Mouse (Mus musculus) liver, embryonic 14.5 days (tissue): ENCODE results near the gene Mrgprd. TPM values are rescaled to one million over a fixed set of nuclear protein-coding genes. Genes with fewer than 3 reads are reported as not detected.

ENCODE experiments used
- ATAC-seq: fragments of 200-750 bp; cut with Nextera tagmentation; 2 replicates; pipeline ENCODE4 v1.8.0; 2017; ENCODE audit warnings: moderate number of reproducible peaks, mild to moderate bottlenecking, moderate library complexity; ENCODE audit not compliant: insufficient read depth
- DNase-seq, 3 experiments: peaks; one replicate each; pipeline ENCODE4 v3.0.0-alpha.2; 2012 to 2013; ENCODE audit warnings: low read depth in 3 of 3, low spot score in 3 of 3
- H3K27ac ChIP-seq: fragments of 300-500 bp; sonication (generic); 2 replicates; pipeline ENCODE4 v1.5.1; 2014; ENCODE audit warnings: moderate library complexity, mild to moderate bottlenecking, control low read depth, inconsistent platforms
- H3K27me3 ChIP-seq: fragments of 300-500 bp; sonication (generic); 2 replicates; pipeline ENCODE4 v1.6.1; 2014; ENCODE audit warnings: mild to moderate bottlenecking, low read length, moderate library complexity; ENCODE audit not compliant: control insufficient read depth, insufficient read depth
- H3K36me3 ChIP-seq: fragments of 300-500 bp; sonication (generic); replicated peaks from 2 replicates; pipeline ENCODE4 v1.6.1; 2014; ENCODE audit warnings: low read depth; ENCODE audit not compliant: control insufficient read depth, insufficient read depth
- H3K4me1 ChIP-seq, 2 experiments: fragments of 200-500 bp in 1 of 2; fragments of 300-500 bp in 1 of 2; sonication (generic) in 1 of 2; replicated peaks; 2 replicates each; pipeline ENCODE4 v1.6.1; 2012 to 2014; ENCODE audit warnings: antibody characterized with exemption in 1 of 2, inconsistent platforms in 1 of 2, low read length in 1 of 2; ENCODE audit not compliant: control insufficient read depth in 2 of 2, insufficient read depth in 2 of 2
- H3K4me2 ChIP-seq: fragments of 300-500 bp; sonication (generic); 2 replicates; pipeline ENCODE4 v1.6.1; 2014; ENCODE audit warnings: low read depth, mild to moderate bottlenecking, control low read depth, moderate library complexity
- H3K4me3 ChIP-seq, 2 experiments: fragments of 200-500 bp in 1 of 2; fragments of 300-500 bp in 1 of 2; sonication (generic) in 1 of 2; 2 replicates each; pipeline ENCODE4 v1.5.1; 2012 to 2014; ENCODE audit warnings: low read depth in 2 of 2, low read length in 2 of 2, mild to moderate bottlenecking in 2 of 2, control low read depth in 1 of 2, inconsistent platforms in 1 of 2, moderate library complexity in 1 of 2; ENCODE audit not compliant: insufficient read depth in 1 of 2
- H3K9ac ChIP-seq: fragments of 300-500 bp; sonication (generic); replicated peaks from 2 replicates; pipeline ENCODE4 v1.6.1; 2014; ENCODE audit warnings: mild to moderate bottlenecking, control low read depth, moderate library complexity
- H3K9me3 ChIP-seq: fragments of 300-500 bp; sonication (generic); 2 replicates; pipeline ENCODE4 v1.6.1; 2016; ENCODE audit warnings: low read length, mixed read lengths; ENCODE audit not compliant: control insufficient read depth
- CTCF ChIP-seq: IDR thresholded peaks from 2 replicates; pipeline ENCODE4 v1.5.1; 2016; ENCODE audit warnings: antibody characterized with exemption, low read depth, control low read depth
- EP300 ChIP-seq: IDR thresholded peaks from 2 replicates; pipeline ENCODE4 v1.6.1; 2016; ENCODE audit warnings: antibody characterized with exemption, low read depth
- WGBS: fragments of 180-500 bp; shearing (Covaris S2); extraction: QIAGEN DNeasy Blood & Tissue Kit; methylation state at CpG from one replicate; pipeline ENCODE4 v1.1.7; 2014; ENCODE audit not compliant: insufficient replicate concordance; 5-methylcytosine and 5-hydroxymethylcytosine counted together
- polyA plus RNA-seq, 2 experiments: library from polyadenylated mRNA; depleted of rRNA in 1 of 2; stranded (reverse) in 1 of 2; unstranded in 1 of 2; fragments of >200 nt; fragmentation: Nextera tagmentation in 1 of 2; extraction: Ambion mirVana in 1 of 2; gene quantifications; 2 replicates each; pipeline versions ENCODE4 v1.2.1 to v1.2.3; 2012 to 2014

Gene Mrgprd
- polyA plus RNA-seq, 2 experiments = not detected

- no peak overlapping the region for H3K27ac ChIP-seq
- DNase-seq (no peak), ATAC-seq (no peak)
- WGBS = 45% methylated on average over 3 of the region's 3 CpGs
- no peak overlapping the region for H3K4me3 ChIP-seq
- H3K4me2 ChIP-seq = no peak overlapping the region
- no peak overlapping the region for H3K9ac ChIP-seq
- no peaks in the 10 kb centered on the region for H3K9me3 ChIP-seq
- H3K36me3 ChIP-seq = no peaks in the 10 kb centered on the region
- H3K27me3 ChIP-seq = no peaks in the 10 kb centered on the region
- H3K4me1 ChIP-seq = peaks cover 0 to 6% of the 10 kb centered on the region in 2 experiments; a peak in 3 of 4 replicates
- TF ChIP-seq EP300 (no peak), CTCF (no peak)
These were observed 15.8 kb upstream of the Mrgprd start for GRCm38 (mm10) chr7:145298666-145299490.

GRCm38 (mm10) chr7:145299562-145300320 is 14.9 kb upstream of the Mrgprd start:
- H3K9me3 ChIP-seq = no peaks in the 10 kb centered on the region
- no peak overlapping the region for H3K4me3 ChIP-seq
- ATAC-seq (no peak), DNase-seq (no peak)
- H3K4me2 ChIP-seq = no peak overlapping the region
- no peaks in the 10 kb centered on the region for H3K36me3 ChIP-seq
- no peak for TF ChIP-seq EP300
- TF ChIP-seq CTCF = no peak
- WGBS = 55% methylated on average over 7 of the region's 7 CpGs
- no peak overlapping the region for H3K9ac ChIP-seq
- no peak overlapping the region for H3K27ac ChIP-seq
- no peaks in the 10 kb centered on the region for H3K27me3 ChIP-seq
- peaks cover 0 to 6% of the 10 kb centered on the region in 2 experiments; a peak in 3 of 4 replicates for H3K4me1 ChIP-seq

DNA sequence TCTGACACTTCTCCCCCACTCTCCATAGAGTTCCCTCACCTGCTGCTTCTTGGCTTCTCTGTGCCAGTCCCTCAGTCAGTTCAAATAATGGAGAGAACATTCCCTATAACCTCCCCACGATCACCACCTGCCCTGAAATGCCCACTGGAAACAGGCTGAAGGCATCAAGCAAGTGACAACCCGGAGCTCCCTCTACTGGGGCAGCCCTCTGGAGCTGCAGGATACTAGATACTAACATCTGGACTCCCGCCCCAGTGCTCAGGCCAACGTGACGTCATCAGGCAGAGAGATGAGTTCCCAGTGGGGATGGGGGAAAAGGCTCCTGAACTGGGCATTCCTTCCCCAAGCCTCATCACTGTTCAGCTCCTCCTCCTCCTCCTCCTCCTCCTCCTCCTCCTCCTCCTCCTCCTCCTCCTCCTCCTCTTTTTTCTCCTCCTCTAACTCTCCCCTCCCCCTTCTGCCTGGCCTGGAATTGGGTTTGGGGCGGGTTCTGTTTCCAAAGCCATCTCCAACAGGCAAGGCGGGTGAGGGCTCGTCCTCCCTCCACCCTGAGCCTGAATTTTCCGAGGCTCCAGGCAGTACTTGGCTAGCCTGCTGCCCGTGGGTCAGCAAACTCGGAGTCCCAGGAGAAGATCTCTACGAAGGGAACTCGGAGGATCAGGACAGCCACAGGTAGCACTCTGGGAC is 14.2 kb upstream of the Mrgprd start, which contains the start of gene Mrgprf:
Mrgprf (plus strand) TSS at position 508 of the 687 bp plus-strand sequence.
- TF ChIP-seq EP300 = no peak
- no peak for TF ChIP-seq CTCF
- no peak within 1 kb of the TSS for H3K4me3 ChIP-seq
- no peaks in the 10 kb centered on the region for H3K27me3 ChIP-seq
- no peak within 1 kb of the TSS for H3K4me2 ChIP-seq
- DNase-seq (no peak), ATAC-seq (no peak)
- no peaks in the 10 kb centered on the region for H3K36me3 ChIP-seq
- H3K4me1 ChIP-seq = peaks cover 0 to 6% of the 10 kb centered on the region in 2 experiments; a peak in 3 of 4 replicates
- no peak within 1 kb of the TSS for H3K9ac ChIP-seq
- no peaks in the 10 kb centered on the region for H3K9me3 ChIP-seq
- 36% methylated on average over 12 of the region's 13 CpGs for WGBS
- H3K27ac ChIP-seq = no peak within 1 kb of the TSS

DNA sequence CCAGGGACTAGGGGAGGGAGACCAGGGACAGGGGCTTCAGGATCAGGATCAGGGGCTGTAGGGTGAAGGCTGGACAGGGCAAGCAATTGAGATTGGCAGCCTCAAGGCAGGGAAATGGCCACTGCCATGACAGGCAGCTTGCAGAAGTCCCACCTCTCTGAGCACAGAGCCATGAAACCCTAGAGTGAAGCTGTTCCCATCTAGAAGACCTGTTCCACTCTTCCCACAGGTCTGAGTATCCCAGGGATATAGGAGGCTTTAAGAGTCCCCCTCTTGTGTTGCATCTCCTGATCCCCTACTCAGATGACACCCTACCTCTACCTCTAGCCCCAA is 13.7 kb upstream of the Mrgprd start:
- Histone ChIP-seq H3K9me3 (no peaks in the 10 kb centered on the region), H3K4me3 (no peak overlapping the region), H3K9ac (no peak overlapping the region), H3K4me2 (no peak overlapping the region), H3K27me3 (no peaks in the 10 kb centered on the region), H3K4me1 (peaks cover 0 to 6% of the 10 kb centered on the region in 2 experiments; a peak in 3 of 4 replicates), H3K36me3 (no peaks in the 10 kb centered on the region), H3K27ac (no peak overlapping the region)
- ATAC-seq (no peak), DNase-seq (no peak)
- no peak for TF ChIP-seq EP300
- no peak for TF ChIP-seq CTCF
